Mouse (Mus musculus) thymus, adult 2 months (tissue): ENCODE measurements around the gene Ubtf. TPM values are rescaled to one million over a fixed set of nuclear protein-coding genes. Genes with fewer than 3 reads are reported as not detected.

ENCODE experiments used
- DNase-seq: peaks from one replicate; pipeline ENCODE4 v3.0.0; 2021
- H3K27ac ChIP-seq: fragments of 200-500 bp; 2 replicates; pipeline ENCODE4 v1.5.1; 2012; ENCODE audit warnings: low read length, control low read depth; ENCODE audit not compliant: control insufficient read depth, insufficient read depth
- H3K27me3 ChIP-seq: fragments of 200-500 bp; 2 replicates; pipeline ENCODE4 v1.6.1; 2012; ENCODE audit warnings: mild to moderate bottlenecking, low read length, moderate library complexity, mixed read lengths; ENCODE audit not compliant: control insufficient read depth, insufficient read depth
- H3K36me3 ChIP-seq: fragments of 200-500 bp; 2 replicates; pipeline ENCODE4 v1.6.1; 2012; ENCODE audit warnings: mild to moderate bottlenecking, low read length, moderate library complexity; ENCODE audit not compliant: control insufficient read depth, insufficient read depth
- H3K4me1 ChIP-seq: fragments of 200-500 bp; replicated peaks from 2 replicates; pipeline ENCODE4 v1.6.1; 2012; ENCODE audit warnings: low read length; ENCODE audit not compliant: control insufficient read depth, insufficient read depth
- H3K4me3 ChIP-seq: fragments of 200-500 bp; 2 replicates; pipeline ENCODE4 v1.5.1; 2012; ENCODE audit warnings: mild to moderate bottlenecking, low read length, control low read depth, moderate library complexity; ENCODE audit not compliant: control insufficient read depth, insufficient read depth
- CTCF ChIP-seq: fragments of 200-500 bp; IDR thresholded peaks from 2 replicates; pipeline ENCODE4 v1.5.1; 2012; ENCODE audit warnings: mild to moderate bottlenecking, control low read depth, low read length, moderate library complexity, borderline replicate concordance; ENCODE audit not compliant: control insufficient read depth, poor library complexity, insufficient read depth; ENCODE audit errors: extremely low read depth
- POLR2A ChIP-seq: fragments of 200-500 bp; IDR thresholded peaks from 2 replicates; pipeline ENCODE4 v1.6.1; 2012; ENCODE audit warnings: mild to moderate bottlenecking, low read length, control low read depth, moderate library complexity; ENCODE audit not compliant: control insufficient read depth, poor library complexity, insufficient read depth; ENCODE audit errors: extremely low read depth
- WGBS: fragments of 180-500 bp; shearing (Covaris S2); methylation state at CpG from one replicate; pipeline ENCODE4 v1.1.7; 2018; 5-methylcytosine and 5-hydroxymethylcytosine counted together
- polyA plus RNA-seq: library from polyadenylated mRNA; depleted of rRNA; stranded (reverse); fragments of >200 nt; gene quantifications from 2 replicates; pipeline ENCODE4 v1.2.3, GENCODE M21; 2012

Ubtf gene
- polyA plus RNA-seq, 1 experiment: 59.7 TPM

- H3K4me3 ChIP-seq: no peak overlapping the region
Observed at GRCm38 (mm10) chr11:102309821-102310617, 9.5 kb downstream of the Ubtf start.

GRCm38 (mm10) chr11:102308979-102309378, 10.6 kb downstream of the Ubtf start:
- Histone ChIP-seq H3K4me1 (peaks cover 14% of the 10 kb centered on the region), H3K36me3 (peaks cover 41% of the 10 kb centered on the region), H3K4me3 (peak overlapping the region; percentile 36), H3K27me3 (no peaks in the 10 kb centered on the region), H3K27ac (no peak overlapping the region)
- TF ChIP-seq POLR2A (0 out of 2 replicates have a peak, but pooled peaks have one; percentile 28), CTCF (peak; percentile 99)
- 1% methylated on average over 27 of the region's 27 CpGs for WGBS
- DNase-seq: peak; percentile 95

More at GRCm38 (mm10) chr11:102309821-102310617, 9.5 kb downstream of the Ubtf start:
- WGBS: 90% methylated on average over 22 of the region's 22 CpGs
- H3K36me3 ChIP-seq: peaks cover 51% of the 10 kb centered on the region
- no peak for DNase-seq
- no peak for TF ChIP-seq POLR2A
- no peak for TF ChIP-seq CTCF
- H3K27ac ChIP-seq: no peak overlapping the region
- H3K27me3 ChIP-seq: no peaks in the 10 kb centered on the region
- peaks cover 14% of the 10 kb centered on the region for H3K4me1 ChIP-seq

GRCm38 (mm10) chr11:102308104-102308503, 11.4 kb downstream of the Ubtf start:
- Histone ChIP-seq H3K4me3 (no peak overlapping the region), H3K4me1 (peaks cover 14% of the 10 kb centered on the region), H3K36me3 (peaks cover 32% of the 10 kb centered on the region), H3K27ac (no peak overlapping the region), H3K27me3 (no peaks in the 10 kb centered on the region)
- 94% methylated on average over 9 of the region's 9 CpGs for WGBS
- no peak for DNase-seq
- TF ChIP-seq POLR2A (no peak), CTCF (no peak)

- TF ChIP-seq POLR2A: no peak
- WGBS: 78% methylated on average over 3 of the region's 3 CpGs
- peaks cover 22% of the 10 kb centered on the region for H3K36me3 ChIP-seq
Observed at GRCm38 (mm10) chr11:102305359-102305758, 14.2 kb downstream of the Ubtf start.

GRCm38 (mm10) chr11:102304141-102304540, 15.4 kb downstream of the Ubtf start:
- Histone ChIP-seq H3K27ac (no peak overlapping the region), H3K27me3 (no peaks in the 10 kb centered on the region), H3K4me1 (peaks cover 7% of the 10 kb centered on the region), H3K36me3 (peaks cover 22% of the 10 kb centered on the region), H3K4me3 (no peak overlapping the region)
- 92% methylated on average over 2 of the region's 2 CpGs for WGBS
- TF ChIP-seq POLR2A (no peak), CTCF (no peak)
- DNase-seq: no peak

More at GRCm38 (mm10) chr11:102305359-102305758, 14.2 kb downstream of the Ubtf start:
- Histone ChIP-seq H3K4me1 (peaks cover 14% of the 10 kb centered on the region), H3K4me3 (no peak overlapping the region), H3K27ac (no peak overlapping the region), H3K27me3 (no peaks in the 10 kb centered on the region)
- DNase-seq: no peak

- Histone ChIP-seq H3K4me1 (peaks cover 12% of the 10 kb centered on the region), H3K27me3 (no peaks in the 10 kb centered on the region), H3K36me3 (no peaks in the 10 kb centered on the region), H3K4me3 (no peak overlapping the region), H3K27ac (no peak overlapping the region)
- 13% methylated on average over 1 of the region's 1 CpGs for WGBS
- DNase-seq: peak; percentile 80
- TF ChIP-seq CTCF (no peak), POLR2A (no peak)
Observed at GRCm38 (mm10) chr11:102299839-102300238, 19.7 kb downstream of the Ubtf start.
